22 mouse cellular contexts compared by ENCODE assay signal in the genomic region with DNA sequence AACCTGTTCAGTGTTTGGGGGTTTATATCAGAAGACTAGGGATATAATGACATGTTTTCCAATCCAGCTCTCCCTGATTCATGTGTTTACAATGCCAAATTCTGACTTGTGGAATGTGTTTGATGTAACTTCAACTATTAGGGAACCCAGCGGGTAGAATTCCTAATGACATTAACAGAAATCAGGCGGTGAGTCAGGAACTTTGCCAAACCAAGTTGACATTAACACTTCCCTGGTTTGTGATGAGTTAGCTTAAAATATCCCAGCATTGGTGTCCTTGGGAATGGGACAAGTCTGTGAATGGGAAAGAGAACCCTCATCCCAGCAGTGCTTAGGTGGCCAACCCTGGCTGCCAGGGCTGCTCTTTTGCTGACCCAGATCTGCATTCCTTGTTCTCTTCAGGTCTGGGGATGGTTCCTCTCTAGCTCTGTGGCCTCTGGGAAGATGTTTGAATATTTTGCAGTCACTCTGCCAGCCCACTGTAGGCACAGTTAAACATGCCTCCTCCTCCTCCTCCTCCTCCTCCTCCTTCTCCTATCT. TPM values are rescaled to one million over a fixed set of nuclear protein-coding genes. Genes with fewer than 3 reads are reported as not detected.
DNase-seq lines count a peak whose midpoint lies in the region; ATAC-seq lines count a peak whose summit lies in the region.
"Had no signal": no experiment of that assay in that cellular context is flagged by ENCODE, and none has a peak within 500 bp of the region (broad histone marks: within the 10 kb centered on the region; RNA-seq: fewer than 3 reads in every experiment).

No protein-coding gene starts in this region.

- H3K4me2 ChIP-seq in heart, embryonic 15.5 days, result no peak overlapping the region
- H3K4me2 ChIP-seq: hindbrain, embryonic 14.5 days; intestine, embryonic 15.5 days; liver, embryonic 12.5 days; midbrain, embryonic 13.5 days had no signal

- H3K4me1 ChIP-seq in heart, embryonic 15.5 days (replicated peaks), result peaks cover 7% of the 10 kb centered on the region

- H3K27me3 ChIP-seq in heart, embryonic 15.5 days, result no peaks in the 10 kb centered on the region
- H3K27me3 ChIP-seq: intestine, embryonic 15.5 days; liver, embryonic 12.5 days had no signal

- peak overlapping the region; percentile 42; the same call in 1 of the 2 replicates for H3K27ac ChIP-seq in heart, embryonic 15.5 days
- H3K27ac ChIP-seq: hindbrain, embryonic 14.5 days; intestine, embryonic 15.5 days; kidney, postnatal 0 days; liver, embryonic 12.5 days; midbrain, embryonic 13.5 days had no signal

- DNase-seq in gastrocnemius, postnatal 25 days, result peak; percentile 11
- no peak for DNase-seq in gastrocnemius, postnatal 10 days
- peak; percentile 12 for DNase-seq in kidney, postnatal 14 days
- DNase-seq in kidney, adult 11 months, result no peak
- DNase-seq in skeletal muscle tissue, adult 2 months (ENCODE audit: low read depth, low spot score), result peak; percentile 25
- DNase-seq in embryo, embryonic 10.5 days (ENCODE audit: low spot score), result no peak
- DNase-seq: adrenal gland, postnatal 25 days; B cell, adult 2 months; cerebellum, adult 9-11 months; thymus, postnatal 36 days had no signal

- H3K9ac ChIP-seq in heart, embryonic 15.5 days, result no peak overlapping the region
- H3K9ac ChIP-seq: hindbrain, embryonic 14.5 days; intestine, embryonic 15.5 days; liver, embryonic 12.5 days; midbrain, embryonic 13.5 days had no signal

- H3K4me3 ChIP-seq in heart, embryonic 15.5 days, result no peak overlapping the region
- H3K4me3 ChIP-seq: intestine, embryonic 15.5 days; liver, embryonic 12.5 days; midbrain, embryonic 13.5 days had no signal

- WGBS in heart, embryonic 15.5 days, result 41% methylated on average over 2 of the region's 2 CpGs

- ATAC-seq in heart, embryonic 15.5 days (replicated peaks; ENCODE audit: insufficient number of reproducible peaks, insufficient read depth, low FRiP score, low read depth), result no peak
- ATAC-seq: activated CD4-positive, CD25-positive, alpha-beta regulatory T cell, adult 4 months; intestine, embryonic 15.5 days; liver, embryonic 12.5 days; midbrain, embryonic 13.5 days had no signal

- 0 out of 2 replicates have a peak, but pooled peaks cover 4% of the 10 kb centered on the region for H3K36me3 ChIP-seq in heart, embryonic 15.5 days
- H3K36me3 ChIP-seq: intestine, embryonic 15.5 days; liver, embryonic 12.5 days; midbrain, embryonic 13.5 days had no signal

- H3K9me3 ChIP-seq in heart, embryonic 15.5 days (replicated peaks), result no peaks in the 10 kb centered on the region
- H3K9me3 ChIP-seq: intestine, embryonic 15.5 days; liver, embryonic 12.5 days; midbrain, embryonic 13.5 days had no signal

RNA-seq across cellular contexts. Expression of gene Gng11, which starts 4.9 kb away (rescaled TPM):
- 10 to 100 TPM; 27.8 to 29.4 TPM for total RNA-seq in gastrocnemius, postnatal 25 days (2021)
- 10 to 100 TPM; 64.0 to 65.6 TPM for total RNA-seq in gastrocnemius, postnatal 10 days (2021)
- polyA plus RNA-seq in heart, embryonic 15.5 days (2015; fragmentation: Nextera tagmentation; extraction: Ambion mirVana), result 88.0 and 135 TPM in 2 replicates
- polyA plus RNA-seq: activated CD4-positive, CD25-positive, alpha-beta regulatory T cell, adult 4 months had no signal

RNA-seq across cellular contexts. Expression of gene Gngt1, which starts 15.0 kb away (rescaled TPM):
- not detected for total RNA-seq in gastrocnemius, postnatal 25 days (2021)
- total RNA-seq in gastrocnemius, postnatal 10 days (2021), result not detected
- not detected in 2 replicates for polyA plus RNA-seq in heart, embryonic 15.5 days (2015; fragmentation: Nextera tagmentation; extraction: Ambion mirVana)
- total RNA-seq: adrenal gland, postnatal 25 days; left cerebral cortex, adult 8-10 months had no signal
- polyA plus RNA-seq: activated CD4-positive, CD25-positive, alpha-beta regulatory T cell, adult 4 months; forebrain, embryonic 11.5 days; heart, embryonic 14.5 days; hindbrain, embryonic 14.5 days; intestine, embryonic 15.5 days; limb, embryonic 11.5 days; midbrain, embryonic 13.5 days; neural tube, embryonic 14.5 days had no signal

RNA-seq across cellular contexts. Expression of gene Tfpi2, which starts 19.9 kb away (rescaled TPM):
- total RNA-seq in gastrocnemius, postnatal 25 days (2021), result 1 to 10 TPM in 1 of 2 experiments, under 1 TPM in 1; 0.59 to 1.2 TPM
- 1 to 10 TPM; 1.6 to 2.7 TPM for total RNA-seq in gastrocnemius, postnatal 10 days (2021)
- polyA plus RNA-seq in heart, embryonic 15.5 days (2015; fragmentation: Nextera tagmentation; extraction: Ambion mirVana), result 4.5 TPM in 2 replicates
- polyA plus RNA-seq: activated CD4-positive, CD25-positive, alpha-beta regulatory T cell, adult 4 months had no signal

Comparison
In these comparisons a context has a peak if more than half of its experiments do, and no peak if none do; other contexts are left out.
1. DNase-seq: peak in gastrocnemius, postnatal 25 days (single experiment), kidney, postnatal 14 days (single experiment) and skeletal muscle tissue, adult 2 months (single experiment); none in gastrocnemius, postnatal 10 days (single experiment), kidney, adult 11 months (single experiment) and embryo, embryonic 10.5 days (single experiment).